Mouse (Mus musculus): ENCODE measurements around the gene Cpt1a.

- TF ChIP-seq CTCF (IDR thresholded peaks at IDR 0.05; ENCODE audit: low read depth, low read length) (no peak), GATA1 (IDR thresholded peaks at IDR 0.05; ENCODE audit: borderline replicate concordance, low read length) (no peak)
These were observed 92.2 kb downstream of the Cpt1a start, which contains the start of gene Gal for GRCm38 (mm10) chr19:3414268-3414733.
